Mouse (Mus musculus) spleen, adult 2 months (tissue): Measurements from ENCODE around the gene Bpifa5. TPM values are rescaled to one million over a fixed set of nuclear protein-coding genes. Genes with fewer than 3 reads are reported as not detected.
"Not testable (repeated sequence)": the region's sequence is repeated elsewhere in the genome, so short reads cannot be mapped to it uniquely, and the experiment has no call there.

ENCODE experiments used
- DNase-seq, 2 experiments: peaks; one replicate each; pipeline versions ENCODE4 v3.0.0 to v3.0.0-alpha.2; 2012 to 2021; ENCODE audit warnings: low spot score in 2 of 2, low read depth in 1 of 2
- H3K27ac ChIP-seq: fragments of 200-500 bp; 2 replicates; pipeline ENCODE4 v1.5.1; 2012; ENCODE audit warnings: low read length, inconsistent platforms; ENCODE audit not compliant: insufficient read depth
- H3K27me3 ChIP-seq: fragments of 200-500 bp; 2 replicates; pipeline ENCODE4 v1.6.1; 2012; ENCODE audit warnings: mild to moderate bottlenecking, moderate library complexity, low read length, inconsistent platforms; ENCODE audit not compliant: control insufficient read depth, insufficient read depth
- H3K36me3 ChIP-seq: fragments of 200-500 bp; 2 replicates; pipeline ENCODE4 v1.6.1; 2012; ENCODE audit warnings: mild to moderate bottlenecking, low read length, inconsistent platforms; ENCODE audit not compliant: control insufficient read depth, insufficient read depth
- H3K4me1 ChIP-seq: fragments of 200-500 bp; 2 replicates; pipeline ENCODE4 v1.6.1; 2011; ENCODE audit warnings: inconsistent platforms; ENCODE audit not compliant: control insufficient read depth, insufficient read depth, insufficient read length
- H3K4me3 ChIP-seq: fragments of 200-500 bp; 2 replicates; pipeline ENCODE4 v1.5.1; 2011; ENCODE audit warnings: mild to moderate bottlenecking, inconsistent platforms; ENCODE audit not compliant: insufficient read depth, insufficient read length; ENCODE audit errors: extremely low read depth
- CTCF ChIP-seq: fragments of 200-500 bp; IDR thresholded peaks from 2 replicates; pipeline ENCODE4 v1.5.1; 2011; ENCODE audit warnings: mild to moderate bottlenecking, inconsistent platforms; ENCODE audit not compliant: insufficient read depth, insufficient read length, insufficient replicate concordance; ENCODE audit errors: extremely low read depth
- POLR2A ChIP-seq: fragments of 200-500 bp; IDR thresholded peaks from 2 replicates; pipeline ENCODE4 v1.6.1; 2011; ENCODE audit warnings: low read depth, low read length, inconsistent platforms
- WGBS: fragments of 180-500 bp; shearing (Covaris S2); methylation state at CpG from one replicate; pipeline ENCODE4 v1.1.7; 2018; 5-methylcytosine and 5-hydroxymethylcytosine counted together
- polyA plus RNA-seq: library from polyadenylated mRNA; depleted of rRNA; stranded (reverse); fragments of >200 nt; gene quantifications from 2 replicates; pipeline ENCODE4 v1.2.3, GENCODE M21; 2012

Gene Bpifa5
- polyA plus RNA-seq, 1 experiment: not detected

DNA sequence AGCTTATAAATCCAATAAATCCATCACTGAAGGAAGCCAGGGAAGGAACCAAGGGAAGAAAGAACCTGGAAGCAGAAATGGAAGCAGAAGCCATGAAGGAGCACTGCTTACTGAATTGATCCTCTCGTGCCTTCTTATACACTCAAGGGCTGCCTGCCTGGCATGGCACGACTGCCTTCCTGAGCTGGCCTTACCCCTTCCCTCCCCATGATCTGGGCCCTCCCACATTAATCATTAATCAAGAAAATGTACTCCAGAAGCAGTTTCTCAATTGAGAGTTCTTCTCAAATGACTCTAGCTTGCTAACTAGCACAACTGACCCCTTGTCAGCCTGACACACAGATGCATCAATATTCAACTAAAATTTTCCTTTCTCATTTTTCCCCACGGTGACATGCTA lies 6.8 kb downstream of the Bpifa5 start:
- Histone ChIP-seq H3K4me3 (no peak overlapping the region), H3K27me3 (no peaks in the 10 kb centered on the region), H3K36me3 (no peaks in the 10 kb centered on the region), H3K27ac (no peak overlapping the region), H3K4me1 (no peaks in the 10 kb centered on the region)
- WGBS: 61% methylated on average over 3 of the region's 3 CpGs
- DNase-seq: no peak
- TF ChIP-seq CTCF (no peak), POLR2A (no peak)

DNA sequence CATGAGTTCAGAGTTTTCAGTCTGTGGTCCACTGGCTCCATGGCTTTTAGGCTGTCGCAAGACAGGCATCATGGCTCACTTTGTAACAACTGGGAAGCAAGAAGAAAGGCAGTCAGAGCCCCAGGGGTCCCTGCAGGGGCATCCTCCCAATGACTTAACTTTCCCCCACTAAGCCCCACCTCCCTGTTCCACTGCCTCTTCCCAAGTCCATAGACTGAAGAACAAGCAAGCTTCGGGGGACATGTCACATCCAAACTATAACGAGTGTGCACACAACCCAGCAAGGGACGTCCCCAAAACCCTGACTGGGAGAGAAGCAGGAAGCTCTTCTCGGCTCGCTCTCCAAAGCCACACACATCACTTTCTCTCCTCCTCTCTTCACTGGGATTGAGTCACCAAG lies 9.2 kb downstream of the Bpifa5 start:
- TF ChIP-seq CTCF (no peak), POLR2A (no peak)
- no peak for DNase-seq
- Histone ChIP-seq H3K36me3 (no peaks in the 10 kb centered on the region), H3K4me3 (no peak overlapping the region), H3K4me1 (no peaks in the 10 kb centered on the region), H3K27me3 (no peaks in the 10 kb centered on the region), H3K27ac (no peak overlapping the region)
- 67% methylated on average over 6 of the region's 6 CpGs for WGBS

DNA sequence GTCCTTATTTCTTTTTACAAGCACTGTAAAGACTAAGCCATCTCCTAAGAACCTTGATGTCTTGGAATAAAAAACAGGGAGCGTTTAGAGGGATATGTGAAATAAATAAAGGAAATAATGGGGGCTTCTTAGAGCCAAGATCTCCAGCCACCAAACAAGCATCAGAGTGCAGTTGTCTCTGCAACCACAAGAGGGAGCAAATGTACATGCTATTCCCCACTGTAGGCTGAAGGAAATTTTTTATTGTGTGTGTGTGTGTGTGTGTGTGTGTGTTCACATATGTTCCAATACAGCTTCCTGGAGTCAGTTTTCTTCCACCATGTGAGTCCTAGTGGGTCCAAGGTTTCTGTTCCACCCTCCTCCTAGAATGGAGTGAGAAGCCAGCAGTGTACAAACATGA lies 10.9 kb downstream of the Bpifa5 start:
- H3K27me3 ChIP-seq: no peaks in the 10 kb centered on the region
- 20% methylated on average over 1 of the region's 1 CpGs for WGBS
- H3K36me3 ChIP-seq: no peaks in the 10 kb centered on the region
- TF ChIP-seq POLR2A: no peak
- peak; percentile 12; the same call in 1 of the 2 replicates for TF ChIP-seq CTCF
- no peak overlapping the region for H3K27ac ChIP-seq
- DNase-seq: no peak
- H3K4me1 ChIP-seq: no peaks in the 10 kb centered on the region
- H3K4me3 ChIP-seq: no peak overlapping the region

DNA sequence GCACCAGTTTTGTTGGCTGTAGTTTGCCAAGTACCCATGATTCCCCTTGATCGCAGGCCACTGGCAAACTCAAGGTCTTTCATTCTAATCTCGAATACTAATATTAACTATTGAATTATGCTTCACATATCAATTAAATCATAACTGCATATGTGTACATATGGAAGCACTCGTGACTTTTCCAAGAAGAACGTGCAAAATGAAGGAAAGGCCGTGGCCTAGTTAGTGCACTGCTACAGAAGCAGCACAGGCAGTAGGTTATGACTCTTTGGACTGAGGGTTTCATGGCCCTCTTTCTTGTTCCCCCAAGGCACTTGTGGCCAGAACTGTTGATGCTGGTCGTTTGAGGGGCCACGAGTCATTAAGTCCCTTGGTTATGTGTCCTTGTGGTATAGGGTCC lies 19.5 kb downstream of the Bpifa5 start:
- WGBS: 82% methylated on average over 7 of the region's 7 CpGs
- not testable (repeated sequence) for H3K36me3 ChIP-seq, DNase-seq, H3K4me3 ChIP-seq, H3K4me1 ChIP-seq, H3K27me3 ChIP-seq, H3K27ac ChIP-seq

DNA sequence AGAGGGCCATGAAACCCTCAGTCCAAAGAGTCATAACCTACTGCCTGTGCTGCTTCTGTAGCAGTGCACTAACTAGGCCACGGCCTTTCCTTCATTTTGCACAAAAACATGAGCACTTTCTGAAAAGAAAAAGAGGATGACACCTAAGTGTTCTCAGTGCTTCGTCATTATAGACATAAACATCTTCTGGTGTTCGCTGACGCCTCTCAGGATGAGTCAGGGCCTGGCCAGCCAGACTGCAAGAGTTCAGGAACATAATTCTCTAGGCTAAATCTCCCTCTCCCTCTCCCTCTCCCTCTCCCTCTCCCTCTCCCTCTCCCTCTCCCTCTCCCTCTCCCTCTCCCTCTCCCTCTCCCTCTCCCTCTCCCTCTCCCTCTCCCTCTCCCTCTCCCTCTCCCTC lies 20.7 kb downstream of the Bpifa5 start:
- DNase-seq, H3K27ac ChIP-seq, H3K4me3 ChIP-seq, H3K27me3 ChIP-seq, H3K36me3 ChIP-seq, H3K4me1 ChIP-seq: not testable (repeated sequence)
- 82% methylated on average over 4 of the region's 4 CpGs for WGBS

DNA sequence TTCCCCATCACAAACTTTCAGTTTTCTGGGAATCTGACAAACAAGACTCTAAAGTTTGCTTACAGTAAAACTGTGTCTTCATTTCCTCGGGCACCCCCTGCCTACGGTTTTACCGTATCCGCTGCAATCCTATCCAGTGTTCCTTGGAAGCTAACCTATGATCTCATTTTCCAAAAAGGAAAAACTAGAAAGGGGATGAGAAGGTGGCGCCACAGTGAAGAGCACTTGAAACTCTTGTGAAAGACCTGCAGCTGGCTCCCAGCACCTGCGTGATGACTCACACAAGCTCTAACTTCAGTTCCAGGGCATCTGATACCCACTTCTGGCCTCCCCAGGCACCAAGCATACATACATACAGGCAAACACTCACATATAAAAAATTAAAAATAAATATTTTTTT lies 22.9 kb downstream of the Bpifa5 start:
- Histone ChIP-seq H3K4me1 (no peaks in the 10 kb centered on the region), H3K36me3 (no peaks in the 10 kb centered on the region), H3K27me3 (no peaks in the 10 kb centered on the region), H3K27ac (no peak overlapping the region), H3K4me3 (no peak overlapping the region)
- TF ChIP-seq POLR2A (no peak), CTCF (no peak)
- 91% methylated on average over 6 of the region's 6 CpGs for WGBS
- no peak for DNase-seq

DNA sequence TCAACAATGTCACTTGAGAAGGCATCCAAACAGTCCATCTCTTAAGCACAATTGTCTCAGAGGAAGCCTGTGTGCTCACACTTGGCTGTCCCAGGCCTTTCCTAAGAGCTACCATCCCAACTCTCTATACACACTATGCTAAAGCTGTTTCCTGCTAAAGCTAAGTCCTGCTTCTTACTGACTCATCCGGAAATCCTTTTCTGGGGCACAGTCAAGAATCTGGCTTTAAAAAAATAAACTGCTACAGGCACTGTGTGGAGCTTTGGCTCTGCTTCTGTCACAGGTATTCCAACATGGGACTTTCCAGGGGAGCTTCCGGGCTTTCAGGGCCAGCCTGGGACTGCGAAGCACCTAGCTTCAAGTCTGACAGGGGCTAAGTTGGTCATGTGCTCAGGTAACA lies 23.3 kb downstream of the Bpifa5 start:
- no peak for DNase-seq
- WGBS: 60% methylated on average over 3 of the region's 3 CpGs
- H3K27me3 ChIP-seq: no peaks in the 10 kb centered on the region
- no peak overlapping the region for H3K27ac ChIP-seq
- no peak for TF ChIP-seq CTCF
- no peak for TF ChIP-seq POLR2A
- H3K4me3 ChIP-seq: no peak overlapping the region
- no peaks in the 10 kb centered on the region for H3K36me3 ChIP-seq
- H3K4me1 ChIP-seq: no peaks in the 10 kb centered on the region

DNA sequence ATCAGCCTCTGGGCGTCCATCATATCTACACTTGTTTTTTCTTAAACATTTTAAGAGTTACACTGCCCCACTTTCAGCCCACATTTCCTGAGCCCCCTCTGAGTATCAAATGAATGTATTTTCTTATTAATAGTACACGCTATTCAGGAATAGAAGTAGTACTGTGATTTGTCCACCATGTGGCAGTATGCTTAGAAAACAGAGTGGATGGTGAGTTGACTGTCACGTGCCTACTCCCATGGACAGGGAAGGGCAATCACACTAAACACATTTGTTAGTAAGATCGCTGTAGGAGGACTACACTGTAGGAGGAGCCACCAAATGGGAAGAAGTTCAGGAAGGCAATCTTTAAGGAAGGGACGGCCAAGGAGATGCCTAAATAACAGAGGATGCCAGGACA lies 25.1 kb downstream of the Bpifa5 start:
- WGBS: 43% methylated on average over 5 of the region's 5 CpGs
- no peaks in the 10 kb centered on the region for H3K36me3 ChIP-seq

More for the DNA sequence above, 25.1 kb downstream of the Bpifa5 start:
- Histone ChIP-seq H3K27ac (no peak overlapping the region), H3K27me3 (no peaks in the 10 kb centered on the region), H3K4me3 (no peak overlapping the region), H3K4me1 (no peaks in the 10 kb centered on the region)
- no peak for DNase-seq
- no peak for TF ChIP-seq CTCF
- no peak for TF ChIP-seq POLR2A
